Mouse (Mus musculus): ENCODE results near the gene H2-Q6. TPM values are rescaled to one million over a fixed set of nuclear protein-coding genes. Genes with fewer than 3 reads are reported as not detected.
"Not testable (repeated sequence)": the region's sequence is repeated elsewhere in the genome, so short reads cannot be mapped to it uniquely, and the experiment has no call there.

H2-Q6 gene
- polyA plus RNA-seq, 1 experiment from 2014 or later, result 0.43 TPM

GRCm38 (mm10) chr17:35419564-35419963 lies 5.1 kb upstream of the H2-Q6 start:
- H3K9me3 ChIP-seq (replicated peaks); H3K4me2 ChIP-seq; H3K9ac ChIP-seq; H3K4me3 ChIP-seq; H3K36me3 ChIP-seq; H3K27ac ChIP-seq; H3K4me1 ChIP-seq (replicated peaks); ATAC-seq (replicated peaks; ENCODE audit: insufficient number of reproducible peaks, insufficient read depth, low FRiP score, low read depth): not testable (repeated sequence)
- H3K27me3 ChIP-seq, result peaks cover 25% of the 10 kb centered on the region
- WGBS, result 52% methylated on average over 4 of the region's 4 CpGs

GRCm38 (mm10) chr17:35420206-35420810 lies 4.3 kb upstream of the H2-Q6 start:
- H3K27me3 ChIP-seq, result peaks cover 33% of the 10 kb centered on the region
- H3K27ac ChIP-seq; H3K4me3 ChIP-seq; H3K36me3 ChIP-seq; ATAC-seq (replicated peaks; ENCODE audit: insufficient number of reproducible peaks, insufficient read depth, low FRiP score, low read depth); H3K9ac ChIP-seq; H3K4me2 ChIP-seq; H3K9me3 ChIP-seq (replicated peaks); H3K4me1 ChIP-seq (replicated peaks): not testable (repeated sequence)
- 11% methylated on average over 11 of the region's 11 CpGs for WGBS

GRCm38 (mm10) chr17:35421331-35421730 lies 3.3 kb upstream of the H2-Q6 start:
- not testable (repeated sequence) for H3K27ac ChIP-seq; H3K9ac ChIP-seq; H3K36me3 ChIP-seq; H3K9me3 ChIP-seq (replicated peaks); H3K4me3 ChIP-seq; H3K4me2 ChIP-seq; ATAC-seq (replicated peaks; ENCODE audit: insufficient number of reproducible peaks, insufficient read depth, low FRiP score, low read depth)
- H3K4me1 ChIP-seq (replicated peaks), result peaks cover 11% of the 10 kb centered on the region
- WGBS, result 83% methylated on average over 4 of the region's 4 CpGs
- peaks cover 42% of the 10 kb centered on the region for H3K27me3 ChIP-seq

- H3K27me3 ChIP-seq, result peaks cover 45% of the 10 kb centered on the region
- H3K9me3 ChIP-seq (replicated peaks); H3K27ac ChIP-seq; H3K4me3 ChIP-seq; H3K4me2 ChIP-seq; ATAC-seq (replicated peaks; ENCODE audit: insufficient number of reproducible peaks, insufficient read depth, low FRiP score, low read depth); H3K36me3 ChIP-seq; H3K9ac ChIP-seq: not testable (repeated sequence)
- 89% methylated on average over 5 of the region's 5 CpGs for WGBS
- peaks cover 11% of the 10 kb centered on the region for H3K4me1 ChIP-seq (replicated peaks)
Observed at GRCm38 (mm10) chr17:35422360-35422759, 2.3 kb upstream of the H2-Q6 start.

GRCm38 (mm10) chr17:35423131-35423810 lies 1.4 kb upstream of the H2-Q6 start:
- peaks cover 48% of the 10 kb centered on the region for H3K27me3 ChIP-seq
- 59% methylated on average over 3 of the region's 3 CpGs for WGBS

GRCm38 (mm10) chr17:35424106-35424505 lies 544 bp upstream of the H2-Q6 start:
- H3K4me2 ChIP-seq; H3K9ac ChIP-seq; H3K9me3 ChIP-seq (replicated peaks); H3K4me3 ChIP-seq; H3K27ac ChIP-seq; H3K36me3 ChIP-seq; ATAC-seq (replicated peaks; ENCODE audit: insufficient number of reproducible peaks, insufficient read depth, low FRiP score, low read depth): not testable (repeated sequence)
- Histone ChIP-seq H3K4me1 (replicated peaks) (peaks cover 11% of the 10 kb centered on the region), H3K27me3 (peaks cover 47% of the 10 kb centered on the region)
- whole genome bisulfite sequencing, result 80% methylated on average over 3 of the region's 3 CpGs

More at GRCm38 (mm10) chr17:35423131-35423810, 1.4 kb upstream of the H2-Q6 start:
- H3K4me1 ChIP-seq (replicated peaks), result peaks cover 11% of the 10 kb centered on the region
- H3K36me3 ChIP-seq; H3K9me3 ChIP-seq (replicated peaks); H3K27ac ChIP-seq; H3K4me3 ChIP-seq; ATAC-seq (replicated peaks; ENCODE audit: insufficient number of reproducible peaks, insufficient read depth, low FRiP score, low read depth); H3K9ac ChIP-seq; H3K4me2 ChIP-seq: not testable (repeated sequence)

- not testable (repeated sequence) for H3K9ac ChIP-seq; H3K36me3 ChIP-seq; ATAC-seq (replicated peaks; ENCODE audit: insufficient number of reproducible peaks, insufficient read depth, low FRiP score, low read depth); H3K27ac ChIP-seq; H3K9me3 ChIP-seq (replicated peaks)
- Histone ChIP-seq H3K4me3 (peak overlapping the region; percentile 41), H3K4me2 (peak overlapping the region; percentile 63), H3K27me3 (peaks cover 48% of the 10 kb centered on the region), H3K4me1 (replicated peaks) (peaks cover 11% of the 10 kb centered on the region)
- 10% methylated on average over 28 of the region's 28 CpGs for WGBS
Observed at GRCm38 (mm10) chr17:35425474-35425873, 824 bp downstream of the H2-Q6 start.

- not testable (repeated sequence) for H3K4me3 ChIP-seq; H3K27ac ChIP-seq; H3K36me3 ChIP-seq; H3K9ac ChIP-seq; H3K9me3 ChIP-seq (replicated peaks); ATAC-seq (replicated peaks; ENCODE audit: insufficient number of reproducible peaks, insufficient read depth, low FRiP score, low read depth); H3K4me2 ChIP-seq
- Histone ChIP-seq H3K4me1 (replicated peaks) (peaks cover 11% of the 10 kb centered on the region), H3K27me3 (peaks cover 40% of the 10 kb centered on the region)
- 79% methylated on average over 6 of the region's 6 CpGs for WGBS
Observed at GRCm38 (mm10) chr17:35428883-35429282, 4.2 kb downstream of the H2-Q6 start.

GRCm38 (mm10) chr17:35430671-35431070 lies 6.0 kb downstream of the H2-Q6 start:
- H3K4me2 ChIP-seq; H3K4me3 ChIP-seq; ATAC-seq (replicated peaks; ENCODE audit: insufficient number of reproducible peaks, insufficient read depth, low FRiP score, low read depth); H3K4me1 ChIP-seq (replicated peaks); H3K27ac ChIP-seq; H3K9ac ChIP-seq; H3K36me3 ChIP-seq; H3K9me3 ChIP-seq (replicated peaks): not testable (repeated sequence)
- 80% methylated on average over 6 of the region's 6 CpGs for WGBS
- peaks cover 32% of the 10 kb centered on the region for H3K27me3 ChIP-seq

- H3K9me3 ChIP-seq (replicated peaks); H3K4me2 ChIP-seq; H3K4me3 ChIP-seq; ATAC-seq (replicated peaks; ENCODE audit: insufficient number of reproducible peaks, insufficient read depth, low FRiP score, low read depth); H3K27ac ChIP-seq; H3K4me1 ChIP-seq (replicated peaks); H3K36me3 ChIP-seq; H3K9ac ChIP-seq: not testable (repeated sequence)
- peaks cover 28% of the 10 kb centered on the region for H3K27me3 ChIP-seq
- WGBS, result 76% methylated on average over 3 of the region's 3 CpGs
Observed at GRCm38 (mm10) chr17:35432167-35432566, 7.5 kb downstream of the H2-Q6 start.

GRCm38 (mm10) chr17:35434836-35435235 lies 10.2 kb downstream of the H2-Q6 start:
- H3K36me3 ChIP-seq; ATAC-seq (replicated peaks; ENCODE audit: insufficient number of reproducible peaks, insufficient read depth, low FRiP score, low read depth); H3K9ac ChIP-seq; H3K4me1 ChIP-seq (replicated peaks); H3K4me2 ChIP-seq; H3K9me3 ChIP-seq (replicated peaks); H3K4me3 ChIP-seq; H3K27ac ChIP-seq: not testable (repeated sequence)
- peaks cover 33% of the 10 kb centered on the region for H3K27me3 ChIP-seq
- WGBS, result 10% methylated on average over 8 of the region's 8 CpGs

GRCm38 (mm10) chr17:35435577-35435976 lies 10.9 kb downstream of the H2-Q6 start:
- not testable (repeated sequence) for H3K9me3 ChIP-seq (replicated peaks); H3K36me3 ChIP-seq; H3K4me1 ChIP-seq (replicated peaks); H3K4me2 ChIP-seq; H3K9ac ChIP-seq; ATAC-seq (replicated peaks; ENCODE audit: insufficient number of reproducible peaks, insufficient read depth, low FRiP score, low read depth); H3K27ac ChIP-seq; H3K4me3 ChIP-seq
- H3K27me3 ChIP-seq, result peaks cover 37% of the 10 kb centered on the region
- 72% methylated on average over 3 of the region's 3 CpGs for WGBS

Measured in heart, embryonic 15.5 days (tissue).